ENCODE assay signal across 9 mouse cellular contexts in the genomic region with DNA sequence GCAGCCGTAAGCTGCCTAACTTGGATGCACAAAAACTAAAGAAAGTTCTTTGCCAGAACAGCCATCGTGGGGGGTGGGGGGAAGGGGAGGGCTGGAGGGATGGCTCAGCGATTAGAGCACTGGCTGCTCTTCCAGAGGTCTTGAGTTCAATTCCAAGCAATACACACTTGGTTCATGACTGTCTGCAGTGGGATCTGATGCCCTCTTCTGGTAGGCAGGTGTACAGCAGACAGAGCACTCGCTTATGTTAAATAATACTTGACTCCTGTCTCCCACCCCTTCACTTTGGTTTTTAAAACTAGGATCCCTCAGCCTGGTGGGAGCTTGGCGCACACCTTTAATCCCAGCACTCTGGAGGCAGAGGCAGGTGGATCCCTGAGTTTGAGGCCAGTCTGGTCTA. TPM values are rescaled to one million over a fixed set of nuclear protein-coding genes. Genes with fewer than 3 reads are reported as not detected.
A peak's percentile ranks its signal among the peaks of the same experiment; 100 is the strongest.
DNase-seq lines count a peak whose midpoint lies in the region; TF ChIP-seq lines count a peak whose summit lies in the region.
"Had no signal": no experiment of that assay in that cellular context is flagged by ENCODE, and none has a peak within 500 bp of the region (broad histone marks: within the 10 kb centered on the region; RNA-seq: fewer than 3 reads in every experiment).

No protein-coding gene starts in this region.

- no peaks in the 10 kb centered on the region; the same call in 1 of the 2 replicates for H3K4me1 ChIP-seq in thymus, adult 2 months (replicated peaks; ENCODE audit: control insufficient read depth, insufficient read depth, low read length)

- no peak overlapping the region for H3K4me3 ChIP-seq in thymus, adult 2 months (ENCODE audit: control insufficient read depth, insufficient read depth, low read length)
- H3K4me3 ChIP-seq: limb, embryonic 12.5 days had no signal

- no peaks in the 10 kb centered on the region for H3K27me3 ChIP-seq in thymus, adult 2 months (ENCODE audit: control insufficient read depth, insufficient read depth, low read length)

- peak; percentile 48 for DNase-seq in gastrocnemius, postnatal 10 days
- DNase-seq in gastrocnemius, postnatal 4 days (ENCODE audit: low spot score in 2 of 2), result no peak
- DNase-seq in 416B (ENCODE audit: low read depth) (peak; percentile 75), ZHBTc4 (ENCODE audit: low read depth, low spot score) (peak; percentile 83)
- DNase-seq in embryo, embryonic 11.5 days (ENCODE audit: low read depth, low spot score), result peak; percentile 48
- peak; percentile 36 to 70 for DNase-seq in kidney, adult 8-10 months
- DNase-seq in lung, postnatal 36 days, result peak; percentile 78
- peak; percentile 65 for DNase-seq in thymus, adult 2 months

- no peak for TF ChIP-seq CTCF in thymus, adult 2 months (IDR thresholded peaks at IDR 0.05; ENCODE audit: borderline replicate concordance, control insufficient read depth, extremely low read depth, insufficient read depth, low read length, poor library complexity)

- TF ChIP-seq POLR2A in thymus, adult 2 months (IDR thresholded peaks at IDR 0.05; ENCODE audit: control insufficient read depth, extremely low read depth, insufficient read depth, low read length, poor library complexity), result no peak

- 30% methylated on average over 5 of the region's 5 CpGs for WGBS in thymus, adult 2 months

- H3K27ac ChIP-seq in thymus, adult 2 months (ENCODE audit: control insufficient read depth, insufficient read depth, low read length), result no peak overlapping the region
- H3K27ac ChIP-seq: limb, embryonic 12.5 days had no signal

- no peaks in the 10 kb centered on the region for H3K36me3 ChIP-seq in thymus, adult 2 months (ENCODE audit: control insufficient read depth, insufficient read depth, low read length)
- H3K36me3 ChIP-seq: limb, embryonic 12.5 days had no signal

RNA-seq across cellular contexts. Expression of gene Tmprss9, which starts 4.4 kb away (rescaled TPM):
- total RNA-seq in gastrocnemius, postnatal 10 days (2021), result under 1 TPM in 1 of 2 experiments, not detected in 1; 0.07 TPM
- total RNA-seq in gastrocnemius, postnatal 4 days (2021), result under 1 TPM in 1 of 2 experiments, not detected in 1; 0.10 TPM
- polyA plus RNA-seq in thymus, adult 2 months (2012; rRNA removed), result 0.23 and 0.28 TPM in 2 replicates

RNA-seq across cellular contexts. Expression of gene Sppl2b, which starts 21.0 kb away (rescaled TPM):
- total RNA-seq in gastrocnemius, postnatal 10 days (2021), result 10 to 100 TPM; 30.5 to 33.0 TPM
- total RNA-seq in gastrocnemius, postnatal 4 days (2021), result 10 to 100 TPM; 30.9 to 38.6 TPM
- 153 and 167 TPM in 2 replicates for polyA plus RNA-seq in thymus, adult 2 months (2012; rRNA removed)

RNA-seq across cellular contexts. Expression of gene Lsm7, which starts 21.0 kb away (rescaled TPM):
- 10 to 100 TPM; 36.8 to 42.4 TPM for total RNA-seq in gastrocnemius, postnatal 10 days (2021)
- 10 to 100 TPM; 53.7 to 54.2 TPM for total RNA-seq in gastrocnemius, postnatal 4 days (2021)
- polyA plus RNA-seq in thymus, adult 2 months (2012; rRNA removed), result 187 and 242 TPM in 2 replicates

RNA-seq across cellular contexts. Expression of gene Timm13, which starts 24.7 kb away (rescaled TPM):
- total RNA-seq in gastrocnemius, postnatal 10 days (2021), result 100 to 1,000 TPM; 113 to 127 TPM
- total RNA-seq in gastrocnemius, postnatal 4 days (2021), result 100 to 1,000 TPM; 120 to 134 TPM
- 227 and 310 TPM in 2 replicates for polyA plus RNA-seq in thymus, adult 2 months (2012; rRNA removed)

RNA-seq across cellular contexts. Expression of gene Lingo3, which starts 32.2 kb away (rescaled TPM):
- 10 to 100 TPM; 31.9 to 32.9 TPM for total RNA-seq in gastrocnemius, postnatal 10 days (2021)
- 10 to 100 TPM; 21.5 to 22.1 TPM for total RNA-seq in gastrocnemius, postnatal 4 days (2021)
- 0.10 and 1.0 TPM in 2 replicates for polyA plus RNA-seq in thymus, adult 2 months (2012; rRNA removed)

Comparison
In these comparisons a context has a peak if more than half of its experiments do, and no peak if none do; other contexts are left out.
1. DNase-seq: peak in gastrocnemius, postnatal 10 days (single experiment), 416B (single experiment), ZHBTc4 (single experiment), embryo, embryonic 11.5 days (single experiment), kidney, adult 8-10 months (2 of 2), lung, postnatal 36 days (single experiment) and thymus, adult 2 months (single experiment); none in gastrocnemius, postnatal 4 days (0 of 2).